Mouse (Mus musculus) midbrain, embryonic 12.5 days (tissue): ENCODE results near the gene Wnt7a. TPM values are rescaled to one million over a fixed set of nuclear protein-coding genes. Genes with fewer than 3 reads are reported as not detected.

Experiments
- ATAC-seq: fragments of 200-750 bp; cut with Nextera tagmentation; 2 replicates; pipeline ENCODE4 v1.8.0; 2017; ENCODE audit warnings: low read depth, moderate TSS enrichment, moderate library complexity; ENCODE audit not compliant: low FRiP score
- H3K27ac ChIP-seq: fragments of 300-500 bp; sonication (generic); replicated peaks from 2 replicates; pipeline ENCODE4 v1.5.1; 2016; ENCODE audit warnings: mild to moderate bottlenecking
- H3K27me3 ChIP-seq: fragments of 300-500 bp; sonication (generic); 2 replicates; pipeline ENCODE4 v1.6.1; 2016; ENCODE audit warnings: mild to moderate bottlenecking
- H3K36me3 ChIP-seq: fragments of 300-500 bp; sonication (generic); 2 replicates; pipeline ENCODE4 v1.6.1; 2016
- H3K4me1 ChIP-seq: fragments of 300-500 bp; sonication (generic); 2 replicates; pipeline ENCODE4 v1.6.1; 2016
- H3K4me2 ChIP-seq: fragments of 300-500 bp; sonication (generic); replicated peaks from 2 replicates; pipeline ENCODE4 v1.6.1; 2016; ENCODE audit warnings: mild to moderate bottlenecking, moderate library complexity
- H3K4me3 ChIP-seq: fragments of 300-500 bp; sonication (generic); 2 replicates; pipeline ENCODE4 v1.5.1; 2016; ENCODE audit warnings: mild to moderate bottlenecking
- H3K9ac ChIP-seq: fragments of 300-500 bp; sonication (generic); replicated peaks from 2 replicates; pipeline ENCODE4 v1.6.1; 2016; ENCODE audit warnings: mild to moderate bottlenecking, moderate library complexity
- H3K9me3 ChIP-seq: fragments of 300-500 bp; sonication (generic); 2 replicates; pipeline ENCODE4 v1.6.1; 2016; ENCODE audit warnings: mild to moderate bottlenecking
- WGBS: fragments of 180-500 bp; shearing (Covaris S2); methylation state at CpG from one replicate; pipeline ENCODE4 v1.1.7; 2016; 5-methylcytosine and 5-hydroxymethylcytosine counted together
- polyA plus RNA-seq: library from polyadenylated mRNA; unstranded; fragments of >200 nt; fragmentation: Nextera tagmentation; extraction: Ambion mirVana; gene quantifications from 2 replicates; pipeline ENCODE4 v1.2.1, GENCODE M21; 2016

Wnt7a gene
- polyA plus RNA-seq, 1 experiment from 2014 or later = 16.4 TPM

GRCm38 (mm10) chr6:91414890-91415289 lies 3.7 kb upstream of the Wnt7a start:
- Histone ChIP-seq H3K27ac (no peak overlapping the region), H3K36me3 (no peaks in the 10 kb centered on the region), H3K4me3 (no peak overlapping the region), H3K9me3 (no peaks in the 10 kb centered on the region), H3K27me3 (peaks cover 74% of the 10 kb centered on the region), H3K4me1 (peaks cover 16% of the 10 kb centered on the region), H3K4me2 (no peak overlapping the region), H3K9ac (no peak overlapping the region)
- ATAC-seq = no peak
- WGBS = 2% methylated on average over 4 of the region's 4 CpGs

GRCm38 (mm10) chr6:91411369-91411981 lies 312 bp upstream of the Wnt7a start:
- H3K4me1 ChIP-seq = peaks cover 28% of the 10 kb centered on the region
- under 1% methylated on average over 34 of the region's 47 CpGs for WGBS
- H3K9me3 ChIP-seq = no peaks in the 10 kb centered on the region
- peak overlapping the region; percentile 66 for H3K4me3 ChIP-seq
- H3K27ac ChIP-seq = peak overlapping the region; percentile 70
- H3K9ac ChIP-seq = peak overlapping the region; percentile 71
- peaks cover 12% of the 10 kb centered on the region for H3K36me3 ChIP-seq
- peaks cover 82% of the 10 kb centered on the region for H3K27me3 ChIP-seq
- ATAC-seq = peak; percentile 59
- H3K4me2 ChIP-seq = peak overlapping the region; percentile 89

GRCm38 (mm10) chr6:91410168-91410780 lies 889 bp downstream of the Wnt7a start:
- ATAC-seq = no peak
- Histone ChIP-seq H3K27me3 (peaks cover 70% of the 10 kb centered on the region), H3K36me3 (peaks cover 22% of the 10 kb centered on the region), H3K4me2 (peak overlapping the region; percentile 89), H3K9ac (peak overlapping the region; percentile 71), H3K9me3 (no peaks in the 10 kb centered on the region), H3K4me1 (peaks cover 28% of the 10 kb centered on the region), H3K27ac (peak overlapping the region; percentile 70; the same call in 1 of the 2 replicates), H3K4me3 (peak overlapping the region; percentile 66)
- WGBS = 1% methylated on average over 26 of the region's 26 CpGs

- WGBS = under 1% methylated on average over 34 of the region's 34 CpGs
- H3K4me1 ChIP-seq = peaks cover 28% of the 10 kb centered on the region
- ATAC-seq = peak; percentile 25; the same call in 1 of the 2 replicates
- H3K27ac ChIP-seq = peak overlapping the region; percentile 20; the same call in 1 of the 2 replicates
- H3K4me2 ChIP-seq = peak overlapping the region; percentile 89
- H3K27me3 ChIP-seq = peaks cover 69% of the 10 kb centered on the region
- H3K4me3 ChIP-seq = peak overlapping the region; percentile 66
- peak overlapping the region; percentile 71 for H3K9ac ChIP-seq
- H3K36me3 ChIP-seq = peaks cover 25% of the 10 kb centered on the region
- no peaks in the 10 kb centered on the region for H3K9me3 ChIP-seq
Measured at GRCm38 (mm10) chr6:91409448-91410167, 1.6 kb downstream of the Wnt7a start.

- H3K4me2 ChIP-seq = peak overlapping the region; percentile 89
- no peak overlapping the region for H3K4me3 ChIP-seq
- no peak for ATAC-seq
Measured at GRCm38 (mm10) chr6:91408616-91409015, 2.5 kb downstream of the Wnt7a start.

GRCm38 (mm10) chr6:91401591-91401990 lies 9.6 kb downstream of the Wnt7a start:
- Histone ChIP-seq H3K4me3 (no peak overlapping the region), H3K9ac (no peak overlapping the region), H3K27ac (peak overlapping the region; percentile 78), H3K4me2 (no peak overlapping the region), H3K9me3 (no peaks in the 10 kb centered on the region), H3K4me1 (peaks cover 26% of the 10 kb centered on the region), H3K36me3 (peaks cover 26% of the 10 kb centered on the region), H3K27me3 (0 out of 2 replicates have a peak, but pooled peaks cover 5% of the 10 kb centered on the region)
- WGBS = 20% methylated on average over 5 of the region's 5 CpGs
- peak; percentile 34; the same call in 1 of the 2 replicates for ATAC-seq

More at GRCm38 (mm10) chr6:91408616-91409015, 2.5 kb downstream of the Wnt7a start:
- Histone ChIP-seq H3K27me3 (peaks cover 65% of the 10 kb centered on the region), H3K4me1 (peaks cover 28% of the 10 kb centered on the region), H3K9ac (no peak overlapping the region), H3K27ac (no peak overlapping the region), H3K9me3 (no peaks in the 10 kb centered on the region), H3K36me3 (peaks cover 30% of the 10 kb centered on the region)
- 89% methylated on average over 13 of the region's 13 CpGs for WGBS

GRCm38 (mm10) chr6:91400514-91400913 lies 10.6 kb downstream of the Wnt7a start:
- 86% methylated on average over 12 of the region's 12 CpGs for WGBS
- no peak for ATAC-seq
- no peak overlapping the region for H3K4me3 ChIP-seq
- H3K4me1 ChIP-seq = peaks cover 26% of the 10 kb centered on the region
- no peak overlapping the region for H3K27ac ChIP-seq
- H3K36me3 ChIP-seq = peaks cover 15% of the 10 kb centered on the region; the same call in 1 of the 2 replicates
- 0 out of 2 replicates have a peak overlapping the region, but pooled peaks have one; percentile 2 for H3K9ac ChIP-seq
- H3K27me3 ChIP-seq = 0 out of 2 replicates have a peak, but pooled peaks cover 5% of the 10 kb centered on the region
- no peaks in the 10 kb centered on the region for H3K9me3 ChIP-seq
- no peak overlapping the region for H3K4me2 ChIP-seq

GRCm38 (mm10) chr6:91392475-91393174 lies 18.5 kb downstream of the Wnt7a start:
- Histone ChIP-seq H3K27ac (no peak overlapping the region), H3K4me3 (no peak overlapping the region), H3K4me1 (no peaks in the 10 kb centered on the region), H3K27me3 (no peaks in the 10 kb centered on the region), H3K9me3 (no peaks in the 10 kb centered on the region), H3K4me2 (no peak overlapping the region), H3K9ac (no peak overlapping the region), H3K36me3 (peaks cover 48% of the 10 kb centered on the region)
- no peak for ATAC-seq
- WGBS = 94% methylated on average over 5 of the region's 5 CpGs

- Histone ChIP-seq H3K9ac (no peak overlapping the region), H3K36me3 (peaks cover 43% of the 10 kb centered on the region), H3K27ac (no peak overlapping the region), H3K4me3 (no peak overlapping the region), H3K4me2 (no peak overlapping the region), H3K9me3 (no peaks in the 10 kb centered on the region), H3K4me1 (no peaks in the 10 kb centered on the region), H3K27me3 (no peaks in the 10 kb centered on the region)
- WGBS = 80% methylated on average over 4 of the region's 4 CpGs
- no peak for ATAC-seq
Measured at GRCm38 (mm10) chr6:91389141-91389540, 22.0 kb downstream of the Wnt7a start.

GRCm38 (mm10) chr6:91384415-91384814 lies 26.7 kb downstream of the Wnt7a start:
- H3K4me2 ChIP-seq = no peak overlapping the region
- no peaks in the 10 kb centered on the region for H3K9me3 ChIP-seq
- H3K9ac ChIP-seq = no peak overlapping the region
- H3K4me3 ChIP-seq = no peak overlapping the region
- peaks cover 10% of the 10 kb centered on the region; the same call in 1 of the 2 replicates for H3K36me3 ChIP-seq
- no peaks in the 10 kb centered on the region for H3K4me1 ChIP-seq
- no peaks in the 10 kb centered on the region for H3K27me3 ChIP-seq
- no peak overlapping the region for H3K27ac ChIP-seq
- no peak for ATAC-seq
- 91% methylated on average over 2 of the region's 2 CpGs for WGBS

GRCm38 (mm10) chr6:91383871-91384270 lies 27.3 kb downstream of the Wnt7a start:
- Histone ChIP-seq H3K27ac (no peak overlapping the region), H3K9ac (no peak overlapping the region), H3K4me2 (no peak overlapping the region), H3K4me3 (no peak overlapping the region), H3K4me1 (no peaks in the 10 kb centered on the region), H3K27me3 (no peaks in the 10 kb centered on the region), H3K36me3 (peaks cover 10% of the 10 kb centered on the region; the same call in 1 of the 2 replicates), H3K9me3 (no peaks in the 10 kb centered on the region)
- no peak for ATAC-seq
- 61% methylated on average over 2 of the region's 2 CpGs for WGBS
